Mouse (Mus musculus): Measurements from ENCODE around the gene Fev. TPM values are rescaled to one million over a fixed set of nuclear protein-coding genes. Genes with fewer than 3 reads are reported as not detected.

Fev gene
- polyA plus RNA-seq, 1 experiment from 2014 or later, result not detected

DNA sequence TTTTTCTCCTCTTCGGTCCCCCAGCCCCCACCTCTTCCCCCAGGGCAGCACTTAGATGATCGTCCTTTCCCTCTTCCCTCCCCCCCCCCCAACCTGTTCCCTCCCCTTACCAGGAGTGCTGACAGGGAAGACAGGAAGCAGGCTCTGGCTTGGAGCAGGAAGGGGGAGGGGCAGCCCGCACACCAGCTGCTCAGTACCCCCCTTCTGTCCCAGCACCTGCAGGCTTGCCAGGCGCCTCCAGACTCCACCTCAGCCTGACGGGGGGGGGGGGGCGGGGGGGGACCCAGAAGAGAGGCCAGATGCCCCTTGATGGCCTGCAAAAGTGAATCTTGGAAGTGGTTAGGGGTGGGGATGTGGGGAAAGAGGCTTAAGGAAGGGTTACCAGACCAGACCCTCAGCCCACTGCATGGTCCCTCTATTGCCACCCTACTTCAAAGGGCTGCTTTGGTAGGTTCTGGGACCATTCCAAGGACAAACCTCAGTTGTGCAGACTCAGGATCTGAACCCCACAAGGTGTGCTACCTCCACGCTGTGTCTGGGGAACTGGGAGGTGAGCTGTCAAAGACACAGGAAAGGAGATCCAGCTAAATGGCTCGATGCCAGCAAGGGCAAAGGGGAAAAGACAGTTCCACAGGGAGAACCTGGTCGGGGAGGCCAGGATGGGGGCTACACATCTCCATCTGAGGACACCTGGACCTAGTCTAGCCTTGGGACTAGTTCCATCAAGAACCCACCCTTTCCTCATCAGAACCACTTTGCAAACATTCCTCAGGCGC is 13.6 kb upstream of the Fev start:
- Histone ChIP-seq H3K4me1 (ENCODE audit: control insufficient read depth, insufficient read depth, low read length) (0 out of 2 replicates have a peak, but pooled peaks cover 2% of the 10 kb centered on the region), H3K4me2 (ENCODE audit: low read depth) (no peak overlapping the region), H3K9ac (ENCODE audit: low read length) (no peak overlapping the region), H3K27ac (ENCODE audit: low read depth, low read length) (no peak overlapping the region), H3K4me3 (ENCODE audit: low read depth, low read length) (no peak overlapping the region), H3K36me3 (ENCODE audit: control insufficient read depth, insufficient read depth, low read length) (no peaks in the 10 kb centered on the region), H3K9me3 (ENCODE audit: control insufficient read depth, low read length) (no peaks in the 10 kb centered on the region), H3K27me3 (ENCODE audit: control insufficient read depth, insufficient read depth, low read length) (peaks cover 85% of the 10 kb centered on the region)
- no peak for ATAC-seq (ENCODE audit: insufficient read depth, low FRiP score, low TSS enrichment)
- WGBS, result 8% methylated on average over 7 of the region's 10 CpGs
- DNase-seq (ENCODE audit: low spot score), result no peak

DNA sequence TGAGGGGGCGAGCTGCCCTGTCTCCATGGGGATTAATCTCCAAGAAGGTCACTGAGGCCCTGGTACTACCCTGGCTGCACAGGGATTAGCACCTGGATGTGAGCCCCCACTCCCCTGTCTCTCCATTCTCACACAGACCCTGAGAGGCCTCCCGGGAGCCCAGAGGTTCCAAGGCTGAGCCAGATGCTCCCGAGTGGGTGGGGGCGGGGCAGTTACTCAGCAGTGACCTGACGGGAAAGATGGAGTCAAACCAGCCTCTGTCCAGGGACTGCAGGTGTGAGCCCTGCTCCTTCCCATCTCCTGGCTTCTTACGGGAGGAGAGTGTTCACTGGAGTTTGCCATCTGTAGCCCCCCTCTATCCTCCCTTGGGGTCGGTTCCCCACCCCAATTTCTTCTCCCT is 12.8 kb upstream of the Fev start:
- 3% methylated on average over 7 of the region's 7 CpGs for WGBS
- Histone ChIP-seq H3K9ac (ENCODE audit: low read length) (no peak overlapping the region), H3K4me3 (ENCODE audit: low read depth, low read length) (no peak overlapping the region), H3K27me3 (ENCODE audit: control insufficient read depth, insufficient read depth, low read length) (peaks cover 90% of the 10 kb centered on the region), H3K4me1 (ENCODE audit: control insufficient read depth, insufficient read depth, low read length) (peaks cover 5% of the 10 kb centered on the region; the same call in 1 of the 2 replicates), H3K27ac (ENCODE audit: low read depth, low read length) (no peak overlapping the region), H3K9me3 (ENCODE audit: control insufficient read depth, low read length) (no peaks in the 10 kb centered on the region), H3K4me2 (ENCODE audit: low read depth) (no peak overlapping the region), H3K36me3 (ENCODE audit: control insufficient read depth, insufficient read depth, low read length) (no peaks in the 10 kb centered on the region)
- no peak for ATAC-seq (ENCODE audit: insufficient read depth, low FRiP score, low TSS enrichment)
- DNase-seq (ENCODE audit: low spot score), result no peak

DNA sequence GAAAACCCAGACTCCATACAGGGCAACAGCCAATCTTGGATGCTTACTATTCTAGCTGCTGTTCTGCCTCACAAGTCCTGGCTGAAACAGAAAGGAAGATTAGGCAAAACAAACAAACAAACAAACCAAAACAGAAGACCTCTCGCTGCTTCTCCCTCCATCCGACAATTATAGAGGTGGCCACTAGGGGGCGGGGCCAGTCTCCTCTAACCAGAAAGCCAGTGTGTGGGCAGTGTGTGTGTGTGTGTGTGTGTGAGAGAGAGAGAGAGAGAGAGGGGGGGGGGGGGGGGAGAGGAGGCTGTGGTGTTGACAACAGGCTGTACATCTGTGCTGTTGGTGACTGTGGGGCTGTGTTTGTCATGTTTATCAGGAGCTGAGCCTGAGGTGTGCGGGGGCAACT is 9.7 kb upstream of the Fev start:
- Histone ChIP-seq H3K36me3 (ENCODE audit: control insufficient read depth, insufficient read depth, low read length) (no peaks in the 10 kb centered on the region), H3K9ac (ENCODE audit: low read length) (no peak overlapping the region), H3K27me3 (ENCODE audit: control insufficient read depth, insufficient read depth, low read length) (peaks cover 93% of the 10 kb centered on the region), H3K4me1 (ENCODE audit: control insufficient read depth, insufficient read depth, low read length) (peaks cover 8% of the 10 kb centered on the region), H3K27ac (ENCODE audit: low read depth, low read length) (no peak overlapping the region), H3K4me2 (ENCODE audit: low read depth) (no peak overlapping the region), H3K4me3 (ENCODE audit: low read depth, low read length) (no peak overlapping the region), H3K9me3 (ENCODE audit: control insufficient read depth, low read length) (no peaks in the 10 kb centered on the region)
- peak; percentile 49; the same call in 1 of the 2 replicates for ATAC-seq (ENCODE audit: insufficient read depth, low FRiP score, low TSS enrichment)
- 19% methylated on average over 4 of the region's 4 CpGs for WGBS
- peak; percentile 64 for DNase-seq (ENCODE audit: low spot score)

DNA sequence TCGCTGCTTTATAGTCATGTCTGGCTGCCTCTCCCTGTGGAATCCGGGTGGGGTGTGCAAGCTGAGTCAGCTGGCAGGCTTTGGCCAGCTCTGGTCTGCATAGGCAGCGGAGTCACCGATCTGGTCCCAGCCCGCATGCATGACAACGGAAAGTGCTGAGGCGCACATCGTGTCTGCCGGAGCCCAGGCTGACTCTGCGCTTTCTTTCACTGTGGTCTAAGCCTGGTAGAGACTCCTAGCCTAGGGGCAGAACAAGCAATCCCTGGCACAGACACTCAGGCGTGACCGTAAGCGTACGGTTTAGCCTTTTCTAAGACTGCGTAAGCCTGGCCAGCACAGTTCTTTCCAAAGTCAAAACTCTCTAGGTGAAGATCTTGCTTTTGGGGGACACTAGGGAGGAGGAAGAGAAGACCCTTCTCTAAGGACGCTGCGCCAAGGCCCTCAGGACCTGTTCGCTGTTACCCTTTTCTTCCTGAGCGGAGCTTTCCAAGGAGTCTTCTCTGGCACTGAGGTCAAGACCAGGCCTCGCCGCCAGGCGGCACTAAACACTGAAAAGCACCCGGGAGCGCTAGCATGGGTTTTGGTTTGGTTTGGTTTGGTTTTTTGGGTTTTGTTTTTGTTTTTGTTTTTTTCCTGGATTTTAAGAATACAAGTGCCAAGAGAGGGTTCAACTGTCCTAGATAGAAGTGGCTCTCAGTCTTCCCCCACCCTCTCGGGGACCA is 8.1 kb upstream of the Fev start, which contains the start of gene Cryba2:
Gene Cryba2 (minus strand): TSS at position 10 of the 722 bp plus-strand sequence.
- Histone ChIP-seq H3K36me3 (ENCODE audit: control insufficient read depth, insufficient read depth, low read length) (no peaks in the 10 kb centered on the region), H3K9ac (ENCODE audit: low read length) (no peak within 1 kb of the TSS), H3K4me1 (ENCODE audit: control insufficient read depth, insufficient read depth, low read length) (peaks cover 8% of the 10 kb centered on the region), H3K27ac (ENCODE audit: low read depth, low read length) (no peak within 1 kb of the TSS), H3K9me3 (ENCODE audit: control insufficient read depth, low read length) (no peaks in the 10 kb centered on the region), H3K27me3 (ENCODE audit: control insufficient read depth, insufficient read depth, low read length) (peaks cover 89% of the 10 kb centered on the region), H3K4me3 (ENCODE audit: low read depth, low read length) (no peak within 1 kb of the TSS), H3K4me2 (ENCODE audit: low read depth) (peak within 1 kb of the TSS; percentile 15)
- WGBS, result 3% methylated on average over 25 of the region's 25 CpGs
- DNase-seq (ENCODE audit: low spot score) (peak; percentile 82), ATAC-seq (ENCODE audit: insufficient read depth, low FRiP score, low TSS enrichment) (peak; percentile 27; the same call in 1 of the 2 replicates)

DNA sequence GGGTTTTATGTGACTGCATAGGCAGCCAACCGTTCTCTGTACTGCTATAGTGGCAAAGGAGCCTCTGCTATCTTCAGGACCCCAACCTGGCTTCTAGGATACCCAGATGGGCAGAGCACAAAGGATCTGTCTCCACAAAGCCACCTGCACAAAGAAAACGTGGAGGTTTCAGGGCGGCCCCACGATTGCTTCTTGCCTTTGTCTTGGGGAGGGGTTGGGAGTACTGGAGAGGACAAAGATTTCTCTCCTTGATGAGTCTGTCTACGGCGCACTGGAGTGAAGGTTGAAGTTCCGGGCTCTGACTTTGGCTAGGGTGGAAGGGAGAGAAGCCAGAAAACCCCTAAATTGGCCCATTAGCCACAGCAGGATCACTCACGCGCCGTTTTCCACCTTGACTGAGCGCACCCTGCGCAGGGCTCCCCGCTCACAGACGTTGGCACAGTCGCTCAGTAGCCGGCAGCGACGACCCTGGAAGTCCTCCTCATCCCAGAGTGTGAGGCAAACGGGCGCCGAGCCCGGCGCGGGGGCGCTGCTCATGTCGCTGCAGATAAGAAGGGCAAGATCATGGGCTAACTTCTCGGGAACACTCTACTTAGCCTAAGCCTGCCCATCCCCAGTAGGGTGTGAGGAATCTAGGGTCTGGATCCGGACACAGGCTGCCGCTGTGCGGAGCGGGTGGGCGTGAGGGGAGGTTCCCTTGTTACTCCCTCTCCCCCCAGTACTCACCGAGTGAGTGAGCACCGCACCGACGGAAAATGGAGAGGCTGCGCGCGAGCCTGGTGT is 7.3 kb upstream of the Fev start:
- Histone ChIP-seq H3K4me2 (ENCODE audit: low read depth) (peak overlapping the region; percentile 15), H3K4me3 (ENCODE audit: low read depth, low read length) (no peak overlapping the region), H3K9me3 (ENCODE audit: control insufficient read depth, low read length) (no peaks in the 10 kb centered on the region), H3K4me1 (ENCODE audit: control insufficient read depth, insufficient read depth, low read length) (peaks cover 6% of the 10 kb centered on the region), H3K36me3 (ENCODE audit: control insufficient read depth, insufficient read depth, low read length) (no peaks in the 10 kb centered on the region), H3K9ac (ENCODE audit: low read length) (no peak overlapping the region), H3K27ac (ENCODE audit: low read depth, low read length) (no peak overlapping the region), H3K27me3 (ENCODE audit: control insufficient read depth, insufficient read depth, low read length) (peaks cover 87% of the 10 kb centered on the region)
- ATAC-seq (ENCODE audit: insufficient read depth, low FRiP score, low TSS enrichment), result peak; percentile 23; the same call in 1 of the 2 replicates
- 2% methylated on average over 39 of the region's 39 CpGs for WGBS
- no peak for DNase-seq (ENCODE audit: low spot score)

DNA sequence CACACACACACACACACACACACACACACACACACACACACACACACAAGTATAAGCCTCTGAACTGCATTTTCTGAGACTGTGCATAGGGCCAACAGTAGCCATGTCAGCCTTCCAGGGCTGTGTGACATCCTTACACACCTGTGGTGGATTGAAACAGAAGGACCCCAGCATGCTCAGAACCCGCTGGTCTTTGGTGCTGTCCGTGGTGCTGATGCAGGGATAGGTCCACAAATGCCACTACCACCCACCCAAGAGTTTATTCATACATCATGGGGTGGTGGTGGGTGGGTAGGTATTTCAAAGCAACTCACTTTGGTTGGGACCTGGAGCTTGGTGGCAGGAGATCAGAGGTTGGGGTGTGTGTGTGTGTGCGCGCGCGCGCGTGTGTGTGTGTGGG is 6.3 kb upstream of the Fev start:
- Histone ChIP-seq H3K27me3 (ENCODE audit: control insufficient read depth, insufficient read depth, low read length) (peaks cover 88% of the 10 kb centered on the region), H3K4me2 (ENCODE audit: low read depth) (no peak overlapping the region)
- 1% methylated on average over 8 of the region's 8 CpGs for WGBS

DNA sequence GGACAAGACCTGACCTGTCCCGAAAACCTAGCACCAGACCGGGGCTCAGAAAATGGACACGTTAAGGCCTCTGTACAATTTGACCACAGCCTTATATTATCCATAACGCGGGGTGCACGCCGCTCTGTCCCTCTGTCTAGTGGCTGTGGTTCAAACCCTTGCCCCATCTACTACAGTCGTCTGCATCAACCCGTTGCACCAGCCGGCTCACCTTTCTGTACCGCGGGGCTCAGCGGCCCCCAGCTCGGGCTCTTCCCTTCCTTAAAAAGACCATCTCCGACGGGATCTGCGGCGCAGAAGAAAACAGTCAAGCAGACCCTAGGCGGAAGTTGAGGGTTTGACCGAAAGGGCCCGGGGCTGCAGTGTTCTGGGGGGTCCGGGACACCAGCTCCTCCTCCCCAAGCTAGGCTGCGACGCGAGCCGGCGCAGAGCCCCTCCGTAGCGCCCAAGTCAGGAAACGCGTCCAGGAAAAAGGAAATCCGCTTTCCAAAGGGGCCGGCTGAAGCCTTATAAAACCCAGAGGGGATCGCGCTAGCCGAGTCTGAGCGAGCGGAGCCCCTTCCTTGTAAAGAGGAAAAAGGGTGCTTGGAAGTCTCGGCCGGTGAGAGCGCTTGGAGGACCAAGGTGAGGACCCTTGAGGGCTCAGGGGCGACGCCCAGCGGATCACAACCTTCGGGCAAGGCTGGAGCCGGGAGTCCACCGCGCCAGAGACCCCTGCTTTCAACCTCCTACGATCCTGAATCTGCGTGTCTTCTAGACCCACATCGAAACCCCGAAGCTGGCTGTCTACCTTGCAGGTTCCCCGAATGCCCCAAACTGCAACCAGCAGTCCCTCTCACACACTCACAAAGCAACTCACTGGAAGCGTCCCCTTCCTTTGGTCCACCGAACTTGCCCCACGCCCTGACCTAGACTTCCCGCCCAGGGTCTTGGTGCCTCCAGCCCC is 750 bp downstream of the Fev start:
- DNase-seq (ENCODE audit: low spot score) (no peak), ATAC-seq (ENCODE audit: insufficient read depth, low FRiP score, low TSS enrichment) (no peak)
- Histone ChIP-seq H3K27ac (ENCODE audit: low read depth, low read length) (no peak overlapping the region), H3K9ac (ENCODE audit: low read length) (no peak overlapping the region), H3K27me3 (ENCODE audit: control insufficient read depth, insufficient read depth, low read length) (peaks cover 86% of the 10 kb centered on the region), H3K4me1 (ENCODE audit: control insufficient read depth, insufficient read depth, low read length) (peaks cover 8% of the 10 kb centered on the region), H3K36me3 (ENCODE audit: control insufficient read depth, insufficient read depth, low read length) (no peaks in the 10 kb centered on the region), H3K4me3 (ENCODE audit: low read depth, low read length) (peak overlapping the region; percentile 13; the same call in 1 of the 2 replicates), H3K4me2 (ENCODE audit: low read depth) (peak overlapping the region; percentile 0; the same call in 1 of the 2 replicates), H3K9me3 (ENCODE audit: control insufficient read depth, low read length) (no peaks in the 10 kb centered on the region)
- under 1% methylated on average over 54 of the region's 57 CpGs for WGBS

More for the DNA sequence above, 6.3 kb upstream of the Fev start:
- peak; percentile 66 for DNase-seq (ENCODE audit: low spot score)
- H3K4me1 ChIP-seq (ENCODE audit: control insufficient read depth, insufficient read depth, low read length), result peaks cover 6% of the 10 kb centered on the region
- H3K4me3 ChIP-seq (ENCODE audit: low read depth, low read length), result no peak overlapping the region
- H3K36me3 ChIP-seq (ENCODE audit: control insufficient read depth, insufficient read depth, low read length), result no peaks in the 10 kb centered on the region
- no peak for ATAC-seq (ENCODE audit: insufficient read depth, low FRiP score, low TSS enrichment)
- H3K9ac ChIP-seq (ENCODE audit: low read length), result no peak overlapping the region
- no peaks in the 10 kb centered on the region for H3K9me3 ChIP-seq (ENCODE audit: control insufficient read depth, low read length)
- no peak overlapping the region for H3K27ac ChIP-seq (ENCODE audit: low read depth, low read length)

DNA sequence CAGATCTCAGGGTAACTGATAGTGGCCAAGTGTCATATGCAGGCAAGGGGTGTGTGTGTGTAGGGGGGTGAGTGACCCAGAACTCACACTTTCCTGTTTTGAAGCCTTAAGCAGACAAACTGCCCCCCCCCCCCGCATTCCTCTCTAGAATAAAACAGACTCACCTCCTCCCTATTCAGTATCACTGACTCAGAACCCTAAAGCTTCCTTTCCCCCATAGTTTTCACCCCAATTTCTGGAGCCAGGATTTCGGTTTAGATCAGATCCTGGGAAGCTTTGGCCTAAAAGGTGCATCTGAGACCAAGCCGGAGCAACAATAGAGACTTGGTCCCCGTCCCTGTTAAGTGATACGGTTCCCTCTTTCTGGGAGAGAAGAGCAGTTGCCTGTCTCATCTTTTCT is 1.8 kb downstream of the Fev start:
- H3K4me2 ChIP-seq (ENCODE audit: low read depth), result no peak overlapping the region
- H3K36me3 ChIP-seq (ENCODE audit: control insufficient read depth, insufficient read depth, low read length), result no peaks in the 10 kb centered on the region
- ATAC-seq (ENCODE audit: insufficient read depth, low FRiP score, low TSS enrichment) (no peak), DNase-seq (ENCODE audit: low spot score) (no peak)
- WGBS, result 0% methylated on average over 5 of the region's 5 CpGs
- H3K9ac ChIP-seq (ENCODE audit: low read length), result no peak overlapping the region
- no peak overlapping the region for H3K27ac ChIP-seq (ENCODE audit: low read depth, low read length)
- peaks cover 87% of the 10 kb centered on the region for H3K27me3 ChIP-seq (ENCODE audit: control insufficient read depth, insufficient read depth, low read length)
- no peak overlapping the region for H3K4me3 ChIP-seq (ENCODE audit: low read depth, low read length)
- H3K4me1 ChIP-seq (ENCODE audit: control insufficient read depth, insufficient read depth, low read length), result peaks cover 8% of the 10 kb centered on the region
- no peaks in the 10 kb centered on the region for H3K9me3 ChIP-seq (ENCODE audit: control insufficient read depth, low read length)
